Mouse (Mus musculus) B cell, adult 62 days (primary cell): Measurements from ENCODE around the gene Tmem132e. TPM values are rescaled to one million over a fixed set of nuclear protein-coding genes. Genes with fewer than 3 reads are reported as not detected.

Source experiments
- total RNA-seq: library from RNA; stranded (reverse); gene quantifications from 4 replicates; pipeline ENCODE4 v1.2.4, GENCODE M21; 2023

Gene Tmem132e
- total RNA-seq = 0.24 to 0.95 TPM (median 0.81 TPM) in 4 replicates

DNA sequence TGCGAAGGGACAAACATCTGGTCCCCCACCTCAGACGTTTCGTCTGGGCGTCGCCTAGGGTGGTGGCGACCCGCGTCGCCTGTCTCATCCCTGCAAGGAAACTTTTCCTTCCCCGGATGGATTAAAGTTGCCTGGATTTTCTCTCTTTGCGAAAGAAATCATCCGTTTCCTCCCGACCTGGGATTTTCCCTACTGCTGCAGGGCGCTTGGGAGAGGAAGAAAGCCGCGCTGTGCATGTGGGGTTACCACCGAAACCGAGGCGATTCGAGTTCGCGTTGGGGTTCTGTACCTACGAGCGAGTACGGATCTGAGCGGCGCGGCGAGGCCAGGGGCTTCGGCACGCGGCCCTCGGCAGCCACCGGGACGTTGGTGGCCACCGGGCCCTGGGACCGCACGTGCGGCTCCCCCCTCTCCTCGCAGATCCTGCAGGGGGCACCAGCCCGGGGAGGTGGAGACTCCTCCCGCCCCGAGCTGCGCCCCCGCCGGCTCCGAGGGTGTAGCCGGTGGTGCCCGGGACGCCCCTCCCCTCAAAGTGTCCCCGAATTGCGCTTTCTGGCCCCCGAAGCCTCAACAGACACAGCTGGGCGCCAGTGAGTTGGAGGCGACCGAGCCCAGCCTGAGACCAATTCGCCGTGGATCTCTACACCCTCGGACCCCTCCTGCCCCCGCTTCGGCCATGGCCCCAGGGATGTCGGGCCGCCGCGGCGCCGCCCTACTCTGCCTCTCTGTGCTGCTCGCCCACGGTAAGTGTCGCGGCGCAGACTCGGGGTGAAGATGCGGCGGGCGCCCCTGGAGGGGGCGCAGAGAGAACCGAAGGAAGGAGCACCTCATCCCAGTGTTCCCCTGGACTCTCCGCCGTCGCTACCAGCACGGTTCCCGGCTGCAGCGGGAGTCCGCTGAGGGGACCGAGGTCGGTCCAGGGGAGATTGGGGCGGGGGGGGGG is at the start of gene Tmem132e:
Gene Tmem132e (plus strand): TSS at position 530 of the 943 bp plus-strand sequence.

Other genes starting within 250 kb of the Tmem132e start
- not detected in 4 replicates for gene Ccl1, start 83.2 kb upstream of the Tmem132e start, total RNA-seq